Mouse (Mus musculus) thymus, adult 2 months (tissue): ENCODE measurements around the gene Lrfn2.

Experiments used
- CTCF ChIP-seq: fragments of 200-500 bp; IDR thresholded peaks from 2 replicates; pipeline ENCODE4 v1.5.1; 2012; ENCODE audit warnings: mild to moderate bottlenecking, control low read depth, low read length, moderate library complexity, borderline replicate concordance; ENCODE audit not compliant: control insufficient read depth, poor library complexity, insufficient read depth; ENCODE audit errors: extremely low read depth
- POLR2A ChIP-seq: fragments of 200-500 bp; IDR thresholded peaks from 2 replicates; pipeline ENCODE4 v1.6.1; 2012; ENCODE audit warnings: mild to moderate bottlenecking, low read length, control low read depth, moderate library complexity; ENCODE audit not compliant: control insufficient read depth, poor library complexity, insufficient read depth; ENCODE audit errors: extremely low read depth

DNA sequence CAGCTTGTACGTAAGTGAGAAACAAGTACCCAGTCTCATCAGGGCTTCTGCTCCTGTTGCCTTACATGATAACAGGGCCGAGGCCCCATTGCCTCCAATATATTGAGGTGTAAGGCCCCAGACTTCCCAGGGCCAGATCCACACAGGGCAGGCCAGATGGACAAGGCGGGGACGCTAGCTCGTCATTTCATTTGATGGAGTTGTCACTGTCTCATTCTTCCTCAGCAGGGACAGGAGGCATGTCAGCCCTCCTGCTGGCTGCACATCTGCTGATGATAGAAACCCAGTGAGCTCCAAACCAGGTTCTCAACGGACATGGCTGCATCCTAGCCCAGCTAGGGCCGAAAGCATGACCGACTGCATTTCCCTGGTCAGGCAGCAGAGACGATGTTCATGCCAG, 14.1 kb downstream of the Lrfn2 start:
- TF ChIP-seq POLR2A (no peak), CTCF (no peak)
